Mouse (Mus musculus) kidney, postnatal 36 days (tissue): ENCODE measurements around the gene Ttc26.
A peak's percentile ranks its signal among the peaks of the same experiment; 100 is the strongest.

ENCODE experiments used
- DNase-seq, 2 experiments: peaks; one replicate each; pipeline ENCODE4 v3.0.0; 2021 to 2022; ENCODE audit warnings: mixed read lengths in 2 of 2

Gene Ttc26

GRCm38 (mm10) chr6:38381129-38381771, at the start of gene Ttc26:
TSS of gene Ttc26 (plus strand) at chr6:38381469.
- peak; percentile 83 to 90 for DNase-seq

GRCm38 (mm10) chr6:38335264-38335663, 46.0 kb upstream of the Ttc26 start:
- no peak for DNase-seq

- DNase-seq, result no peak
Observed at GRCm38 (mm10) chr6:38337166-38337705, 44.0 kb upstream of the Ttc26 start.

- peak in 1 of 2 experiments; percentile 18 for DNase-seq
Observed at GRCm38 (mm10) chr6:38337951-38338350, 43.3 kb upstream of the Ttc26 start.

- no peak for DNase-seq
Observed at GRCm38 (mm10) chr6:38339078-38339477, 42.2 kb upstream of the Ttc26 start.

- no peak for DNase-seq
Observed at GRCm38 (mm10) chr6:38341751-38342665, 39.3 kb upstream of the Ttc26 start.

GRCm38 (mm10) chr6:38342666-38342992, 38.6 kb upstream of the Ttc26 start:
- DNase-seq, result no peak

GRCm38 (mm10) chr6:38343581-38343980, 37.7 kb upstream of the Ttc26 start:
- DNase-seq, result no peak

- no peak for DNase-seq
Observed at GRCm38 (mm10) chr6:38344006-38344670, 37.1 kb upstream of the Ttc26 start.

- DNase-seq, result peak; percentile 48 to 67
Observed at GRCm38 (mm10) chr6:38345796-38346195, 35.5 kb upstream of the Ttc26 start.

- DNase-seq, result no peak
Observed at GRCm38 (mm10) chr6:38347875-38348274, 33.4 kb upstream of the Ttc26 start.

- no peak for DNase-seq
Observed at GRCm38 (mm10) chr6:38348811-38349453, 32.3 kb upstream of the Ttc26 start.

- DNase-seq, result no peak
Observed at GRCm38 (mm10) chr6:38349806-38350205, 31.5 kb upstream of the Ttc26 start.

- DNase-seq, result no peak
Observed at GRCm38 (mm10) chr6:38351930-38352329, 29.3 kb upstream of the Ttc26 start.

- DNase-seq, result no peak
Observed at GRCm38 (mm10) chr6:38352451-38352850, 28.8 kb upstream of the Ttc26 start.

GRCm38 (mm10) chr6:38353181-38353580, 28.1 kb upstream of the Ttc26 start:
- no peak for DNase-seq

- DNase-seq, result peak; percentile 85 to 89
Observed at GRCm38 (mm10) chr6:38353811-38354722, 27.2 kb upstream of the Ttc26 start, which contains the start of gene Zc3hav1. TSS of gene Zc3hav1 (minus strand) at chr6:38354603.

GRCm38 (mm10) chr6:38354723-38355353, 26.4 kb upstream of the Ttc26 start:
- DNase-seq, result peak in 1 of 2 experiments; percentile 31

GRCm38 (mm10) chr6:38355354-38355823, 25.9 kb upstream of the Ttc26 start:
- DNase-seq, result no peak

GRCm38 (mm10) chr6:38355862-38356261, 25.4 kb upstream of the Ttc26 start:
- DNase-seq, result no peak
